Mouse (Mus musculus) heart, adult 11 months (tissue): Measurements from ENCODE around the gene Nptxr.
"Not testable (repeated sequence)": the region's sequence is repeated elsewhere in the genome, so short reads cannot be mapped to it uniquely, and the experiment has no call there.

ENCODE experiments used
- DNase-seq: peaks from one replicate; pipeline ENCODE4 v3.0.0; 2022

Gene Nptxr

DNA sequence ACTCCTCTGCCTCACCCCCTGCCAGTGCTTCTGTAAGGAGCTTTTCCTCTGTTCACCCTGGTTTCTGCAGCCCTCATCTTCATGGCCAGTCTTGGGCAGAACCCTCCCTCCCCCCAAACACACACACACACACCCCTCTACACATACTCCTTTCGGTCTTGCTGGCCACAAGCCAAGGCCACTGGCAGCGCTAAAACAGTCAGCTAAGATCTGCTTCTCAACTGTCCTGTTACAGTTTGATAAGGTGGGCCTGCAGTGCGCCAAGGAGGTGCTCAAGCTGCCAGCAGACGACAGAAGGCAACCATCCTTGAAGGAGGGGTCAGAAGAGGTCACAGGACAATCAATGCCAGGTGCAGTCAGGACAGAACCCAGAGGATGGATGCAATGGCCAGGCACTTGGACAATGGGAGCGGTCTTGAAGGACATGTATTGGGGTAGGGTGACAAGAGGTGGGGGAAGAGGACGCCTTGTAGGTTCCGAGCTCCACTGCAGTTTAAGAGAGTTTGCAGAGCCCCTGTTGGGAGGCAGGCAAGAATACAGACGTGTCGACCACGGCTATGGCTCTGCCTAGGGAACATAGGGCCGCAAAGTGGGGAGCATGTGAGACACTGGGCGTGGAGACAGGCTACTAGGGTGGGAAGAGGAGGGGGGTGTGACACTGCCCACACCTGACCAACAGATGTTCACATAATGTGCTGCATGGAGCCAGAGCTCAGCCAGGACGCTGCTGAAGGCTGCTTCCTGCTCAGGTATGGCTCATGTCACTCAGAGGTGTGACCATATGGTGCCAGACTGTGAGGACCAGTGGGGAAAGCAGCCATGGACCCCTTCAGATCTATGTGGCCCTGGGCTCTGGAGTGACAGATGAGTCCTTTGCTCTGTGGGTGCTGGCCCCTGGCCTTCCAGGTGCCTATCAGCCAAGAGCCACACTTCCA, 18.0 kb upstream of the Nptxr start:
- DNase-seq: no peak

DNA sequence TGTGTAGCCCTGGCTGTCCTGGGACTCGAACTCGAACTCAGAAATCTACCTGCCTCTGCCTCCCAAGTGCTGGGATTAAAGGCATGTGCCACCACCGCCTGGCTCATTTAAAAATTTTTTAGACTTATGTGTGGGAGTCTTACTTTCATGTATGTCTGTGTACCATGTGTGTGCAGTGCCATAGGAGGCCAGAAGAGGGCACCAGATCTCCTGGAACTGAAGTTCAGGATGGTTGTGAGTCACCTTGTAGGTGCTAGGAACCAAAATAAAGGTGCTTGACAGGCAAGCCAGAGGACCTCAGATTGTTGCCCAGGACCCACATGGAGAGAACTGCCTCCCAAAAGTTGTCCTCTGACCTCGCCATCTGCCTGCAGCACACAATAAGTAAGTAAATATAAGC, 13.8 kb upstream of the Nptxr start:
- no peak for DNase-seq

GRCm38 (mm10) chr15:79813666-79814258, 9.2 kb upstream of the Nptxr start:
- DNase-seq: no peak

- not testable (repeated sequence) for DNase-seq
These were observed 8.3 kb upstream of the Nptxr start for GRCm38 (mm10) chr15:79812840-79813239.

- DNase-seq: no peak
These were observed 6.4 kb upstream of the Nptxr start for GRCm38 (mm10) chr15:79810997-79811396.

GRCm38 (mm10) chr15:79810061-79810460, 5.5 kb upstream of the Nptxr start:
- DNase-seq: no peak

GRCm38 (mm10) chr15:79808658-79809057, 4.1 kb upstream of the Nptxr start:
- no peak for DNase-seq

- DNase-seq: peak; percentile 79
These were observed 3.5 kb upstream of the Nptxr start for GRCm38 (mm10) chr15:79808114-79808513.

DNA sequence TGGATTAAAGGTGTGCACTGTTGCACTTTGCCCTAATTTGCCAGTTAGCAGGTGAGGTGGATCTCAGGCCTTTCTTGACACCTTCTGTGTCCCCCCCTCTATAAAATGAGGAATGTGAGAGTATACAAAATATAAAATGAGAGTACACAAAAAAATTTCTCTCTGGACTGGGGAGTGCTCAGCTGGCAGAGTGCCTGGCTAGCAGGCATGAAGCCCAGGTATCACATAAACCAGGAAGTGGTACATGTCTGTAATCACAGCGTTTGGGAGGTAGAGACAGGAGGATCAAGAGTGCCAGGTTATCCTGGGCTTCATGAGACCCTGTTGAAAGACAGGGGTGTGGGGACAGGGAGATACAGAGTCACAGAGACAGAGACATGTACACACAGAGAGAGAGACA, 2.5 kb upstream of the Nptxr start:
- DNase-seq: no peak

DNA sequence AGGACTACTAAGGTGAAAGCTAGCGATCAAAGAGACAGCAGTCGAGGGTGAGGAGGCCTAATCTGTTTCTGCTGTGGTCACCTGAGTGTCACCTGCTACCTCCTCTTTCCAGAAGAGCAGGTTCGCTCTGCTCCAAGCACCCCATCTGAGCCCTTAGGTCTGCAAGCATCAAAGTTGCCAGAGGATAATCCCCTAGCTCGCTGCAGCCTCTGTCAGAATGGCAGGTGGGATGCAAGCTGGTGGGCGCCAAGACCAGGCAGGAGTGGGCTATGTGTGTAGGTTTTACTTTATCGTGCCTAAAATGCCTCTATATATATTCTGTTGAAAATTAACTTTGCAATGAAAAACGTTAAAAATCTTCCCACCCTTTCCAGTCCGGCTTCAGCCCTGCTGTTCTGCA, 680 bp upstream of the Nptxr start:
- DNase-seq: peak; percentile 83

GRCm38 (mm10) chr15:79803533-79804351, 824 bp downstream of the Nptxr start:
- peak; percentile 90 for DNase-seq

DNA sequence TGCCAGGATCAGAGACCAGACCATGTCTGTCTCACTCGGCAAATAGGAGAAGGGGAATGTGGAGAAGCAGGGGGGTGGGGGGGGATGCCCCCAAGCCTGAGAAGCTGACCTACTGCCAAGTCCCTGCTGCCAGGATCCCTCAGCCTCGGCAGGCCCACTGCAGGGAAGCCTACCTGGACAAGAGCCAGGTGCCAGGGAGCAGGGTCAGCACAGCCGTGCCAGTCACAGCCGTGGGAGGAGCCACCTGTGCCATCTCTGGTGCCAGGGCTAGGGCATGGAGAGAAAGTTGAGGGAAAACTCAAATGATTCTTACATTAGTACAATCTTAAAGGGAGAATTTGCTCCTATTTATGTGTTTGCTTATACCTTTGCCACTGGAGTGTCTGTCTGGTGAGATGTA, 2.3 kb downstream of the Nptxr start:
- no peak for DNase-seq

DNA sequence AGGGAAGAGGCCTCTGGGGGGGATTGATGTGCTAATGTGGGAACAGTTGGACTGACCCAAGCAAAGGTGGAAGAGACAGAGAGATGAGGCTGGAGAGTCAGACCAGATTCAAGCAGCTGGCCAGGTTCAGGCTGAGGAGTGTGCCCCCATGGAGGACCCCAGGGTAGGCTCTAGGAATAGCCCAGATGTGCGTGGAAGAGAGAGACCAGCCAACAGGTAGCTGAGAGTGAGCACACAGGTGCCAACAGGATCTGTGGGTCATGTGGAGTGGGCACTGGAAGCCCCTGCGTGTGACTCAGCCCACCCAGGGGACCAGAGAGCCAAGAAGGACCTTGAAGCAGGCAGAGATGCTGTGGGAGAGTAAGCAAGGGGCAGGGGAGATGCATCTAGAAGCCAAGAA, 2.9 kb downstream of the Nptxr start:
- no peak for DNase-seq

- no peak for DNase-seq
These were observed 3.9 kb downstream of the Nptxr start for GRCm38 (mm10) chr15:79800701-79801100.

DNA sequence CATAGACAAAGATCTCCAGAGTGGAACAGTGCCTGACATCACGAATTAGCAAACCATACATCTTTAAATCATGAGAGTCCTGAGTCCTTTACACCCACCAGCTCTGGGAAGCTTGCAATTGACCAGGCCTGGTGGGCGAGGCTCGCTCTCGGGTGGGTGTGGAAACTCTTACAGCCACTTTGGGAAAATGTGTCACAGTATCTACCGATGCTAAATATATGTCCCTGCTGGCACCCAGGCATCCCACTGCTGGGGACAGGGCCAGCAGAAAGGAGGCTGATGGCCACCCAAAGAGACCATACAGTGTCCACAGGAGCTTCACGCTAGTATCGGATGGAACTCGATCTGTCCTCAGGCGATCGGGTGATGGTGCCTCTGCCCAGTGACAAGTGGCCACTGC, 6.0 kb downstream of the Nptxr start:
- no peak for DNase-seq

DNA sequence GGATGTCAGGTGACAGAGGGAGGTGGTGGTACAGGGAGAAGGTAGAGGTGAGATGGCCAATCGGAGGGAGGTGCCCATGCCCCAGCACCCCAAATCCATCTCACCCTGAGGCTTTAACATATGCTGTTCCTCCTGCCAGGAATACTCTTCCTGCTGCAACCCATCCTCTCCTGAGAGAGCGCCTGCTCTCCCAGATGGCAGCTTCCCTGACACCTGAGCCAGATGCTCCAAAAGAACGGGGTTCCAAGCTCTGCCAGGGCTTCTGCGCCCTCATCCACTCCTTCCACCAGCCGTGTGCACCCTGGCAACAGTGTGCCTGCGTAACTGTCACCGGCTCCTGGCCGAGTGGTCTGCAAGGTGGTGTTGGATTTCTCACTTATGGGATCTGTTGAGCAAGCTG, 6.9 kb downstream of the Nptxr start:
- DNase-seq: no peak

DNA sequence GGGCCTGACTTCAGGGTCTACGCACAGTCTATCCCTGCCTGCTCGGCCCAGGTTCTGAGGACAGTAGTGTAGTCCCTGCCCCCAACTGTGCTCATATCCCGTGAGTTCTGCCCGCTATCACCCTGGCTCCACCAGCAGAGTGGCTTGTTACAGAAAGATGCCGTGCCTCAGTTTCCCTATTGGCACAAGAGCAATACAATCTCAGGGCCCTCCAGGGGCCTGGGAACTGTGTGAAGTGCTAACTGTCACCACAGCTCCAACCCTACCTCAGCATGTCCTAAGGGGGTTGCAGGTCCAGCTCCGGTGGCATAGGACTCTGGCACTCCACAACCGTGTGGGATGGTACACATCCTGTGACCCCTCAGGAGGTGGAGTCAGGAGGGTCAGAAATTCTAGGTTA, 7.5 kb downstream of the Nptxr start:
- no peak for DNase-seq

DNA sequence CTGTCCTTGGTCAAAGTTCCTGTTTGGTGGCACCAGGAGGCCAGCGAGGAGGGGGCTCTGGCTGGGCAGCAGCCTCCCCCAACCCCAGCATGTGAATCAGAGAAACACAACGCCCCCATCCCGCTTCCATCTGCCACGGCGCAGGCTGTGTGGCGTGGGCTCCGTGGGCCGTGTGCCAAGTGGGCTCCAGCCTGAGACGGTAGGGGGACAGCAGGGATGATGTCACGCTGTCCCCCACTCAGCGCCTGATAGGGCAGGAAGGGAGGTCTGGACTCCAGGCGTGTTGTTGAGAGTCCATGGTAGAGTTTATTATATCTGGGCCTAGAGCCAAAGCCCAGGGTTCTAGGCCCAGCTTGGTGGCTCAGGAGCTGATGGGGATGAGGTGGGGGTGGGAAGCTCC, 8.3 kb downstream of the Nptxr start:
- DNase-seq: no peak

GRCm38 (mm10) chr15:79794173-79794572, 10.4 kb downstream of the Nptxr start:
- DNase-seq: no peak

DNA sequence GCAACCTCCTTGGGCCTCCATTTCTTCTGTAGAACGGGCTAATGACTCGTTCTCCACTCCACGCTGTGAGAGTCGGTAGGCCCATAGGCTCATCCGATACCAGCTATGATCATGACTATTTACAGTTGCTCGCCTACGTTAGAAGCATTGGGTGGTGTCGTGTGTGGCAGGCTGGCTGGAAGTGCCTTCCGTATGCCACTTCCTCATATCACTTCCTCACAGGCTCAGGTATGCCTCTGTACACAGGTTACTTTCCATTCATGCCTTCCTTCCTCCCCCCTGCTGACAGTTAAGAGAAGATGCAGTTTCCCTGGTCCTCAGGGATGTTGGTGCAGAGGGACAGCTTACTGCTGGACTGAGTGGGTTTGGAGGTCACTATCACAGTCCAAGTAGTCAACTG, 11.5 kb downstream of the Nptxr start:
- DNase-seq: no peak

DNA sequence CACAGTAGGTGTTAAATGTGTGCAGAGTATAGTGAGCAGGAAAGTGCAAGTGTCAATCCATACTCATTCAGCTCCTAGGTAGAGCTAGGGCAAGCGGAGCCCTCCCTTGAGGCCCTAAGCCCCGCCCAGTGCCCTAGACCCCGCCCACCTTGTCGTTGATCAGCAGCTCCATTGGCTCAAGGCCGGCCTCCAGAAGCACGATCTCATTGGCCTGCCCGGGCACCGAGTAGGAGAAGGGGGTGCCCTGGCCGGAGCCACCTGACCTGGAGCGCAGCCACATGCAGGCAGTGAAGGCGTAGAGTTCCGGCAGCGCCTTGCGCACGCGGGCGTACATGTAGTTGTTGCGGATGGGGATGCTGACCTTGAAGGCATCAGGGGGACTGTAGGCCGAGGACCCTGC, 12.1 kb downstream of the Nptxr start:
- peak; percentile 91 for DNase-seq

DNA sequence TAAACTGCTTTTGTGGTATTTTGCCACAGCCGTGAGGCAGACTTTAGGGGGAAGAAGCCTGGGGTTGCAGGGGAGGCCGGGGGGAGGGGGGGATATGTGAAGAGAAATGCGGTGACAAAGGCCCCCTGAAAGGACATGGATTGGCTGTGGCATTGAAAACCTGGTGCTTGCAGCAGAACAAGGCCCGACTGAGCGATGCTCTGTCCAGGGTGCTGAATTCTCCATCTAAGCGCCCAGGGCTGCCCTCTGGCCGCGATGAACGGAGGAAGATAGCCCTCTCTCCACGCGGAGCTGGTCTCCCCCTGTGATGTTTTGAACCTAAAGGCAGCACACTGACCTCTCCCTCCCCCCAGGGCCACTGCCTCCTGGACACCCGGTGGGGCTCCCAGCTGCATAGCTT, 13.1 kb downstream of the Nptxr start:
- no peak for DNase-seq

GRCm38 (mm10) chr15:79790905-79791304, 13.7 kb downstream of the Nptxr start:
- DNase-seq: no peak

- DNase-seq: no peak
These were observed 14.5 kb downstream of the Nptxr start for GRCm38 (mm10) chr15:79790111-79790510.
